Comparison of ENCODE assay signal across 8 mouse cellular contexts in genomic region chr5:107874561-107875260, GRCm38 (mm10). TPM values are rescaled to one million over a fixed set of nuclear protein-coding genes. Genes with fewer than 3 reads are reported as not detected.
DNase-seq lines count a peak whose midpoint lies in the region; ATAC-seq lines count a peak whose summit lies in the region.

Evi5 (minus strand) TSS chr5:107875107.

- H3K4me3 ChIP-seq in embryonic facial prominence, embryonic 10.5 days: no peak within 1 kb of the TSS
- peak within 1 kb of the TSS; percentile 32 for H3K4me3 ChIP-seq in heart, embryonic 12.5 days
- no peak within 1 kb of the TSS for H3K4me3 ChIP-seq in midbrain, embryonic 15.5 days

- DNase-seq in spleen, postnatal 36 days (ENCODE audit: low spot score in 2 of 2): peak; percentile 16 to 55
- DNase-seq in spleen, adult 18-20 months: no peak
- no peak for DNase-seq in embryonic facial prominence, embryonic 10.5 days (ENCODE audit: low spot score)
- DNase-seq in layer of hippocampus, postnatal 36 days: no peak
- DNase-seq in cerebellum, adult 9-11 months: no peak
- DNase-seq in B cell, adult 2 months: no peak

- 51% methylated on average over 4 of the region's 4 CpGs for WGBS in embryonic facial prominence, embryonic 10.5 days
- WGBS in heart, embryonic 12.5 days: 33% methylated on average over 4 of the region's 4 CpGs
- WGBS in midbrain, embryonic 15.5 days: 44% methylated on average over 4 of the region's 4 CpGs

- peak; percentile 88 for ATAC-seq in heart, embryonic 12.5 days (ENCODE audit: insufficient number of reproducible peaks, low FRiP score)
- ATAC-seq in midbrain, embryonic 15.5 days (replicated peaks): no peak

- H3K36me3 ChIP-seq in embryonic facial prominence, embryonic 10.5 days (replicated peaks): no peaks in the 10 kb centered on the region
- no peaks in the 10 kb centered on the region for H3K36me3 ChIP-seq in heart, embryonic 12.5 days
- no peaks in the 10 kb centered on the region for H3K36me3 ChIP-seq in midbrain, embryonic 15.5 days (replicated peaks)

- H3K9me3 ChIP-seq in embryonic facial prominence, embryonic 10.5 days: no peaks in the 10 kb centered on the region
- H3K9me3 ChIP-seq in heart, embryonic 12.5 days (replicated peaks): no peaks in the 10 kb centered on the region
- no peaks in the 10 kb centered on the region for H3K9me3 ChIP-seq in midbrain, embryonic 15.5 days

- peak within 1 kb of the TSS; percentile 37 for H3K4me2 ChIP-seq in heart, embryonic 12.5 days
- H3K4me2 ChIP-seq in midbrain, embryonic 15.5 days: no peak within 1 kb of the TSS

- 0 out of 2 replicates have a peak, but pooled peaks cover 3% of the 10 kb centered on the region for H3K4me1 ChIP-seq in embryonic facial prominence, embryonic 10.5 days
- H3K4me1 ChIP-seq in heart, embryonic 12.5 days (replicated peaks): peaks cover 27% of the 10 kb centered on the region
- H3K4me1 ChIP-seq in midbrain, embryonic 15.5 days: no peaks in the 10 kb centered on the region

- no peak within 1 kb of the TSS for H3K27ac ChIP-seq in embryonic facial prominence, embryonic 10.5 days (replicated peaks)
- peak within 1 kb of the TSS; percentile 94 for H3K27ac ChIP-seq in heart, embryonic 12.5 days (ENCODE audit: poor library complexity, severe bottlenecking)
- H3K27ac ChIP-seq in midbrain, embryonic 15.5 days: no peak within 1 kb of the TSS

- H3K27me3 ChIP-seq in embryonic facial prominence, embryonic 10.5 days (replicated peaks; ENCODE audit: low read depth, poor library complexity, severe bottlenecking): peaks cover 16% of the 10 kb centered on the region
- no peaks in the 10 kb centered on the region for H3K27me3 ChIP-seq in heart, embryonic 12.5 days (replicated peaks)
- H3K27me3 ChIP-seq in midbrain, embryonic 15.5 days (replicated peaks): 0 out of 2 replicates have a peak, but pooled peaks cover 3% of the 10 kb centered on the region

- H3K9ac ChIP-seq in heart, embryonic 12.5 days: peak within 1 kb of the TSS; percentile 48
- H3K9ac ChIP-seq in midbrain, embryonic 15.5 days: no peak within 1 kb of the TSS

RNA-seq across cellular contexts. Expression of gene Evi5, which starts in this region (rescaled TPM):
- polyA plus RNA-seq in embryonic facial prominence, embryonic 10.5 days (2016; fragmentation: Nextera tagmentation; extraction: Ambion mirVana): 55.7 and 56.5 TPM in 2 replicates
- 55.3 and 57.5 TPM in 2 replicates for polyA plus RNA-seq in heart, embryonic 12.5 days (2016; fragmentation: Nextera tagmentation; extraction: Ambion mirVana)
- total RNA-seq in layer of hippocampus, postnatal 36 days (2021): 10 to 100 TPM; 57.9 to 58.4 TPM
- polyA plus RNA-seq in midbrain, embryonic 15.5 days (2015; fragmentation: Nextera tagmentation; extraction: Ambion mirVana): 47.3 and 48.5 TPM in 2 replicates

Comparison
In these comparisons a context has a peak if more than half of its experiments do, and no peak if none do; other contexts are left out.
1. DNase-seq: peak in spleen, postnatal 36 days (2 of 2); none in spleen, adult 18-20 months (0 of 2), embryonic facial prominence, embryonic 10.5 days (single experiment), layer of hippocampus, postnatal 36 days (0 of 2), cerebellum, adult 9-11 months (single experiment) and B cell, adult 2 months (0 of 2).